Mouse (Mus musculus) mouse embryonic stem cell (cell line): ENCODE results near the gene Pgam1.
"Not testable (repeated sequence)": the region's sequence is repeated elsewhere in the genome, so short reads cannot be mapped to it uniquely, and the experiment has no call there.

Experiments
- in situ Hi-C, 2 experiments: fragments of 300-500 bp; cut with MboI; formaldehyde crosslinking; loops; 1 replicate in 1 of 2; 3 replicates in 1 of 2; pipeline ENCODE4 v1.14.3; 2019 to 2020; ENCODE audit warnings: low sequenced_read_pairs in 2 of 2, low pct_unique_long_range_greater_than_20kb in 1 of 2, mixed read lengths in 1 of 2; ENCODE audit not compliant: unreplicated experiment in 1 of 2

Pgam1 gene

GRCm38 (mm10) chr19:41907079-41907760, 4.5 kb upstream of the Pgam1 start:
- in situ Hi-C loops, result no loop called here

GRCm38 (mm10) chr19:41908736-41909135, 3.0 kb upstream of the Pgam1 start:
- in situ Hi-C loops, result no loop called here

DNA sequence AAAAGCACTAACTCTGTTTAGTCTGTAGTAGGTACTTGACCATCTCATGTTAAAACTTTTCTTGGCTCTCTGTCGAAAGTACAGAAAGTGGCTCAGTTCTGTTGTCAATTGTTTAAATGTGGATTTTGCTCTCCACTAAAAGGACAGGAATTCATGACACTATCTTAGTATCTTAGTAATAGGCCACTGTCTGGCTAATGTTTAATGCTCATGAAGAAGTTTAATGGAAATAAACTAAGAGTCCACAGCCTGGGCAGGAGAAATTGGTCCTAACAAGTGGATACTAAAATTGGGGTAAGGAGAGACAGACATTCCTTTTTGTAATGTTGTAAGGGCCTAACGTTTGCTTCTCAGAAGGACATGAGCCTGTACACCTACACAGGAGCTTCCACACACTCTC, 1.3 kb upstream of the Pgam1 start:
- in situ Hi-C loops, result no loop called here

GRCm38 (mm10) chr19:41912121-41913080, 678 bp downstream of the Pgam1 start:
- in situ Hi-C loops, result no loop called here

DNA sequence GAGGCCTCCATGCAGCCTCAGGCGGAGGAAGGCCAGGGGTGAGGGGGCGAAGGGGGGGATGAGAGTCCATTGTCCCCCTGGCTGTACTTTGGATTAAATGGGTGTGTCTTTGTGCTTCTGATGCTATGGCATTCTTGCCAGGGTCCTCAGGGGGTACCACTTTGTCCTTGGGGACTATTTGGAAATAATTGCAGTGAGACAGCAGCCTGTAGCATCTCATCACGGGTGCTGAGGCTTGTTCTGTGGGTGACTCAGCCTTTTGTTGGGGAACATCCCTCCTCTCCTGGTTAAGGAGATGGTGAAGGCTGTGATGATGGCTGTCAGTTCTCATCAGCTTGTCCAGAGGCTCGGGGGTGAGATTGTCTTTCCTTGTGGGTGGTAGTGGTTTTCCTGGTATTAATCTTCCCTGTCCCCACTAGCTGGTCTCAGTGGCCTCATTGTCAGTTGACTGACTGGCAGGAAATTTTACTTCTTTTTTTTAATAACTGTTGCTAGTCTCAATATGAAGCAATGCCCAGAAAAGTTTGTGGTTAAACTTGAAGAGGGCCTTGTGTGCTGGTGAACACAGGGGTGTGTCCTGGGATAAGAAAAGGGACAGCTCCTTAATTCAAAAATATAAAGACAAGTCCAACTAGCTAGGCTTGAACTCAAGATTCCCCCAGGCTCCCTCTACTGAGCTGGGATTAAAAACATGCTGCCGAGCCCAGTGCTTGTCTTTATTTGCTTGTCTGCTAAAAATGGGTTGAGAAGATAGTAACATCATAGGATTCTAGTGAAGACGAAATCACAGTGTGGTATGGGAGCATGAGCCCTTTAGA, 2.3 kb downstream of the Pgam1 start:
- in situ Hi-C loops, result no loop called here

GRCm38 (mm10) chr19:41914592-41914882, 2.8 kb downstream of the Pgam1 start:
- in situ Hi-C loops, result not testable (repeated sequence)

GRCm38 (mm10) chr19:41915294-41915693, 3.6 kb downstream of the Pgam1 start:
- in situ Hi-C loops, result no loop called here

- in situ Hi-C loops, result no loop called here
Observed at GRCm38 (mm10) chr19:41916853-41917252, 5.1 kb downstream of the Pgam1 start.

GRCm38 (mm10) chr19:41919471-41919870, 7.7 kb downstream of the Pgam1 start:
- in situ Hi-C loops, result no loop called here

DNA sequence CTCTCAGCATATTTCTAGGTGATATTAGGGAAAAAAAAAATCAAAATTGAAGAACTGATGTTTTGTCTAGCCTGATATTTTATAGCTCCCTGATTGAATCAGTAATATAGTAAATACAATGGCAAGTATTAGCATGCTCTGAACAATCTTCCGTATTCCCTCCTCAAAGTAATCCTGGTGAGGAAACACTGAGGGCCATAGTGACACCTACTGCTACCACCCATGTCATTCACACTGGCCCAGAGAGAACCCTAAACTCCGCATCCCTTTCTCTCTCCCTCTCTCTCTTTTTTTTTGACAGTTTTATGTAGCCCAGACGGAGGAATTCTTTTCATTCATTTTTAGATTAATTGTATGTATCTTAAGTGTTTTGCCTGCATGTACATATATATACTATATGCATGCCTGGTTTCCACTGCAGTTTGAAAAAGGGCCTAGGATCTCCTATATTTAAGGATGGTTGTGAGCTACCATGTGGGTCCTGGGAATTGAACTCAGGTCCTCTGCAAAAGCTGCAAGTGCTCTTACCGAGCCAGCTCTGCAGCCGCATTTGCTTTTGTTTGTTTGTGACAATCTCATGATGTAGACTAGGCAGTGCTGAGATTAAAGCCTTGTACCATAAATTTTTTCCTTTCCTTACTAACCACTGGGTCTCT, 8.8 kb downstream of the Pgam1 start:
- in situ Hi-C loops, result no loop called here

- in situ Hi-C loops, result no loop called here
Observed at GRCm38 (mm10) chr19:41932686-41933085, 21.0 kb downstream of the Pgam1 start.

- in situ Hi-C loops, result no loop called here
Observed at GRCm38 (mm10) chr19:41933179-41934086, 21.7 kb downstream of the Pgam1 start, which contains the start of the genes Exosc1 and Zdhhc16. TSS of gene Exosc1 (minus strand) at chr19:41933423. TSS of gene Zdhhc16 (plus strand) at chr19:41933480.

GRCm38 (mm10) chr19:41934124-41934523, 22.4 kb downstream of the Pgam1 start:
- in situ Hi-C loops, result no loop called here

- in situ Hi-C loops, result no loop called here
Observed at GRCm38 (mm10) chr19:41935921-41936320, 24.2 kb downstream of the Pgam1 start.

- in situ Hi-C loops, result no loop called here
Observed at GRCm38 (mm10) chr19:41938539-41938938, 26.8 kb downstream of the Pgam1 start.

GRCm38 (mm10) chr19:41943841-41944240, 32.1 kb downstream of the Pgam1 start:
- in situ Hi-C loops, result no loop called here

GRCm38 (mm10) chr19:41952287-41952686, 40.6 kb downstream of the Pgam1 start:
- in situ Hi-C loops, result no loop called here

DNA sequence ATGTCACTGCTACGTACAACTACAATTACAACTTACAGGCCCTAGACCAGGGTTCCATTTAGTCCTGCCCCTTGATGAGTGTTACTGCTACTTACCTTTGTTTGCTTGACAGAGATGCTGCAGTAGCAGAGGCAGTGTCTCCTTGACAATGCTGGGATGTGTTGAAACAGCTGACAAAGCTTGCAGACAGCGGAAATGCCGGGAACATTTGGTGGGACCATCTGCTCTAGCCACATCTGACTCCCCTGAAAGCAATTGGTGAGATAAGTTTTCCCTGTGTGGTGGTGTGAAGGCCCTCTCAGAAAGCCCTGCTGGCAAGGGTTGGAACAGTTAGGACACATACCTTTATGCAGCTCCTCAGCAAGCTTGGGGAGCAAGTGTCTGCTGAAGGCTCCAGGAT, 41.9 kb downstream of the Pgam1 start:
- in situ Hi-C loops, result no loop called here
